In genomic region chr5:35159178-35159661, GRCm38 (mm10) we compare ENCODE assay signal across 12 mouse cellular contexts. TPM values are rescaled to one million over a fixed set of nuclear protein-coding genes. Genes with fewer than 3 reads are reported as not detected.
A peak's percentile ranks its signal among the peaks of the same experiment; 100 is the strongest.
DNase-seq lines count a peak whose midpoint lies in the region; ATAC-seq and TF ChIP-seq lines count a peak whose summit lies in the region.
"Had no signal": no experiment of that assay in that cellular context is flagged by ENCODE, and none has a peak within 500 bp of the region (broad histone marks: within the 10 kb centered on the region; RNA-seq: fewer than 3 reads in every experiment).

No protein-coding gene starts in this region.

- H3K27me3 ChIP-seq in heart, embryonic 12.5 days (replicated peaks): no peaks in the 10 kb centered on the region; the same call in 1 of the 2 replicates
- H3K27me3 ChIP-seq in stomach, embryonic 15.5 days (replicated peaks): no peaks in the 10 kb centered on the region
- H3K27me3 ChIP-seq in stomach, postnatal 0 days (ENCODE audit: control insufficient read depth, insufficient read depth, low read length): no peaks in the 10 kb centered on the region
- H3K27me3 ChIP-seq in hindbrain, postnatal 0 days (ENCODE audit: insufficient read depth, low read length): no peaks in the 10 kb centered on the region
- H3K27me3 ChIP-seq: embryonic facial prominence, embryonic 15.5 days had no signal

- no peak for TF ChIP-seq EP300 in stomach, postnatal 0 days (optimal IDR thresholded peaks at IDR 0.05)

- no peak for TF ChIP-seq CTCF in stomach, postnatal 0 days (IDR thresholded peaks at IDR 0.05; ENCODE audit: low read depth)
- TF ChIP-seq CTCF in hindbrain, postnatal 0 days (IDR thresholded peaks at IDR 0.05; ENCODE audit: low read depth): no peak
- TF ChIP-seq CTCF in layer of hippocampus, adult 2 months (conservative IDR thresholded peaks at IDR 0.05): no peak

- H3K36me3 ChIP-seq in heart, embryonic 12.5 days: no peaks in the 10 kb centered on the region
- H3K36me3 ChIP-seq in stomach, embryonic 15.5 days: no peaks in the 10 kb centered on the region
- no peaks in the 10 kb centered on the region for H3K36me3 ChIP-seq in stomach, postnatal 0 days (ENCODE audit: control insufficient read depth, insufficient read depth, low read length)
- no peaks in the 10 kb centered on the region for H3K36me3 ChIP-seq in hindbrain, postnatal 0 days (ENCODE audit: insufficient read depth, low read length)
- H3K36me3 ChIP-seq: embryonic facial prominence, embryonic 15.5 days had no signal

- no peak overlapping the region for H3K9ac ChIP-seq in heart, embryonic 12.5 days
- H3K9ac ChIP-seq in stomach, embryonic 15.5 days: no peak overlapping the region
- no peak overlapping the region for H3K9ac ChIP-seq in stomach, postnatal 0 days (ENCODE audit: low read length)
- no peak overlapping the region for H3K9ac ChIP-seq in hindbrain, postnatal 0 days (replicated peaks; ENCODE audit: low read length)
- H3K9ac ChIP-seq: embryonic facial prominence, embryonic 15.5 days had no signal

- H3K4me3 ChIP-seq in heart, embryonic 12.5 days: no peak overlapping the region
- H3K4me3 ChIP-seq in stomach, embryonic 15.5 days (replicated peaks): no peak overlapping the region
- H3K4me3 ChIP-seq in stomach, postnatal 0 days (ENCODE audit: low read depth, low read length): no peak overlapping the region
- H3K4me3 ChIP-seq in hindbrain, postnatal 0 days (ENCODE audit: low read length): no peak overlapping the region
- H3K4me3 ChIP-seq in layer of hippocampus, adult 2 months: no peak overlapping the region
- H3K4me3 ChIP-seq: embryonic facial prominence, embryonic 15.5 days had no signal

- DNase-seq in heart, adult 11 months: no peak
- DNase-seq in stomach, postnatal 0 days (ENCODE audit: low spot score): no peak
- DNase-seq in hindbrain, postnatal 0 days (ENCODE audit: low spot score): peak; percentile 72
- no peak for DNase-seq in spleen, postnatal 4 days (ENCODE audit: low spot score in 2 of 2)
- no peak for DNase-seq in layer of hippocampus, adult 2 months (ENCODE audit: low spot score in 2 of 2)
- no peak for DNase-seq in testis, postnatal 10 days (ENCODE audit: low spot score)
- DNase-seq: lung, postnatal 10 days; right cerebral cortex, adult 18-20 months had no signal

- peak overlapping the region; percentile 42 for H3K4me2 ChIP-seq in heart, embryonic 12.5 days
- no peak overlapping the region for H3K4me2 ChIP-seq in stomach, embryonic 15.5 days
- no peak overlapping the region for H3K4me2 ChIP-seq in stomach, postnatal 0 days (replicated peaks; ENCODE audit: low read depth)
- H3K4me2 ChIP-seq in hindbrain, postnatal 0 days (ENCODE audit: low read depth, low read length): no peak overlapping the region
- H3K4me2 ChIP-seq: embryonic facial prominence, embryonic 15.5 days had no signal

- H3K27ac ChIP-seq in heart, embryonic 12.5 days (ENCODE audit: poor library complexity, severe bottlenecking): peak overlapping the region; percentile 42
- H3K27ac ChIP-seq in stomach, embryonic 15.5 days: peak overlapping the region; percentile 7; the same call in 1 of the 2 replicates
- H3K27ac ChIP-seq in stomach, postnatal 0 days (replicated peaks): no peak overlapping the region; the same call in 1 of the 2 replicates
- H3K27ac ChIP-seq in hindbrain, postnatal 0 days: peak overlapping the region; percentile 56; the same call in 1 of the 2 replicates
- H3K27ac ChIP-seq in layer of hippocampus, adult 2 months: no peak overlapping the region
- H3K27ac ChIP-seq: embryonic facial prominence, embryonic 15.5 days had no signal

- peaks cover 42% of the 10 kb centered on the region for H3K4me1 ChIP-seq in heart, embryonic 12.5 days (replicated peaks)
- peaks cover 19% of the 10 kb centered on the region; the same call in 1 of the 2 replicates for H3K4me1 ChIP-seq in stomach, embryonic 15.5 days
- 0 out of 2 replicates have a peak, but pooled peaks cover 2% of the 10 kb centered on the region for H3K4me1 ChIP-seq in stomach, postnatal 0 days (replicated peaks; ENCODE audit: control insufficient read depth, insufficient read depth)
- no peaks in the 10 kb centered on the region for H3K4me1 ChIP-seq in hindbrain, postnatal 0 days (ENCODE audit: insufficient read depth, low read length)

- WGBS in heart, embryonic 12.5 days: 40% methylated on average over 9 of the region's 9 CpGs
- 49% methylated on average over 9 of the region's 9 CpGs for WGBS in stomach, embryonic 15.5 days
- 46% methylated on average over 9 of the region's 9 CpGs for WGBS in stomach, postnatal 0 days
- 40% methylated on average over 9 of the region's 9 CpGs for WGBS in hindbrain, postnatal 0 days

- no peaks in the 10 kb centered on the region for H3K9me3 ChIP-seq in heart, embryonic 12.5 days (replicated peaks)
- H3K9me3 ChIP-seq in stomach, embryonic 15.5 days: no peaks in the 10 kb centered on the region
- no peaks in the 10 kb centered on the region for H3K9me3 ChIP-seq in stomach, postnatal 0 days (ENCODE audit: control insufficient read depth, low read length)
- H3K9me3 ChIP-seq in hindbrain, postnatal 0 days (ENCODE audit: low read length): no peaks in the 10 kb centered on the region
- H3K9me3 ChIP-seq: embryonic facial prominence, embryonic 15.5 days had no signal

- no peak for ATAC-seq in heart, embryonic 12.5 days (ENCODE audit: insufficient number of reproducible peaks, low FRiP score)
- no peak for ATAC-seq in stomach, embryonic 15.5 days (ENCODE audit: insufficient read depth, low FRiP score, low read depth)
- no peak for ATAC-seq in stomach, postnatal 0 days (ENCODE audit: low FRiP score, low TSS enrichment)
- ATAC-seq in hindbrain, postnatal 0 days: peak; percentile 48; the same call in 1 of the 2 replicates
- ATAC-seq: inflammation-experienced regulatory T-cells, adult 6 months had no signal

RNA-seq across cellular contexts. Expression of gene Lrpap1, which starts 53.7 kb away (rescaled TPM):
- polyA plus RNA-seq in heart, embryonic 12.5 days (2016; fragmentation: Nextera tagmentation; extraction: Ambion mirVana): 142 and 147 TPM in 2 replicates
- polyA plus RNA-seq in stomach, embryonic 15.5 days (2015; fragmentation: Nextera tagmentation; extraction: Ambion mirVana): 136 and 168 TPM in 2 replicates
- 101 and 116 TPM in 2 replicates for polyA plus RNA-seq in stomach, postnatal 0 days (2015; fragmentation: Nextera tagmentation; extraction: Ambion mirVana)
- 97.2 and 99.5 TPM in 2 replicates for total RNA-seq in hindbrain, postnatal 0 days (2014; rRNA removed)
- 200 and 205 TPM in 2 replicates for polyA plus RNA-seq in hindbrain, postnatal 0 days (2015; fragmentation: Nextera tagmentation; extraction: Ambion mirVana)
- total RNA-seq in layer of hippocampus, adult 2 months (2021): 100 to 1,000 TPM; 150 to 159 TPM

Comparison
In these comparisons a context has a peak if more than half of its experiments do, and no peak if none do; other contexts are left out.
1. H3K27ac ChIP-seq: peak in heart, embryonic 12.5 days (single experiment), stomach, embryonic 15.5 days (single experiment) and hindbrain, postnatal 0 days (single experiment); none in stomach, postnatal 0 days (single experiment) and layer of hippocampus, adult 2 months (single experiment).